Mouse (Mus musculus): ENCODE data around the gene Rad9b. TPM values are rescaled to one million over a fixed set of nuclear protein-coding genes. Genes with fewer than 3 reads are reported as not detected.
A peak's percentile ranks its signal among the peaks of the same experiment; 100 is the strongest.

Gene Rad9b
- polyA plus RNA-seq, 2 experiments = 2.3 to 2.7 TPM

- Histone ChIP-seq H3K27ac (no peak overlapping the region), H3K9me3 (ENCODE audit: control insufficient read depth, low read length) (no peaks in the 10 kb centered on the region), H3K4me2 (ENCODE audit: low read depth) (no peak overlapping the region), H3K4me3 (ENCODE audit: insufficient read depth in 1 of 2, low read depth in 2 of 2, low read length in 2 of 2) (no peak overlapping the region), H3K4me1 (replicated peaks; ENCODE audit: control insufficient read depth in 2 of 2, insufficient read depth in 2 of 2, low read length in 1 of 2) (no peaks in the 10 kb centered on the region), H3K27me3 (ENCODE audit: control insufficient read depth, insufficient read depth, low read length) (no peaks in the 10 kb centered on the region), H3K9ac (replicated peaks) (no peak overlapping the region), H3K36me3 (replicated peaks; ENCODE audit: control insufficient read depth, insufficient read depth, low read depth) (peaks cover 57% of the 10 kb centered on the region)
- WGBS (ENCODE audit: insufficient replicate concordance) = 81% methylated on average over 18 of the region's 18 CpGs
- DNase-seq (ENCODE audit: low read depth in 3 of 3, low spot score in 3 of 3) (no peak), ATAC-seq (ENCODE audit: insufficient read depth) (no peak)
- TF ChIP-seq EP300 (IDR thresholded peaks at IDR 0.05; ENCODE audit: low read depth) (no peak), CTCF (IDR thresholded peaks at IDR 0.05; ENCODE audit: low read depth) (no peak)
Observed at GRCm38 (mm10) chr5:122400628-122401302, 46.7 kb upstream of the Rad9b start.

DNA sequence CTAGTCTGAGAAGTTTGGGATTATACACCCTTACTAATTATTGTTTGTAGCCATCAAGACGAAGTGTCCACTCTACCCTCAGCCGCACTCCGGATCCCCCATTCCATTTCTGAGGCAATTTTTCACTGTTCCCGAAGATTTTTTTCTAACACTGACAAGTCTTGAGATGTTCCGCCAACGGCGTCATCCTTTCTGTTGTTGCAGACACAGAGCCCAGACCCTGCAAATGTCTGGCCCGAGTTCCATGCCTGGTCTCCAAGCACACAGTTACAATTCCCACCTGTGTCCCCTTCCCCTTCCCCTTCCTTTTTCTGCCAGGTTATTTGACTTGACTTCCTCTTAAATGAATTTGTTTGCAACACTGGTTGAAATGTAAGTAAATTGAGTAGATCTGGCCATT, 45.8 kb upstream of the Rad9b start:
- Histone ChIP-seq H3K27ac (no peak overlapping the region), H3K4me2 (ENCODE audit: low read depth) (no peak overlapping the region), H3K27me3 (ENCODE audit: control insufficient read depth, insufficient read depth, low read length) (no peaks in the 10 kb centered on the region), H3K9ac (replicated peaks) (no peak overlapping the region), H3K4me1 (replicated peaks; ENCODE audit: control insufficient read depth in 2 of 2, insufficient read depth in 2 of 2, low read length in 1 of 2) (no peaks in the 10 kb centered on the region), H3K36me3 (replicated peaks; ENCODE audit: control insufficient read depth, insufficient read depth, low read depth) (peaks cover 48% of the 10 kb centered on the region), H3K9me3 (ENCODE audit: control insufficient read depth, low read length) (no peaks in the 10 kb centered on the region), H3K4me3 (ENCODE audit: insufficient read depth in 1 of 2, low read depth in 2 of 2, low read length in 2 of 2) (no peak overlapping the region)
- no peak for DNase-seq (ENCODE audit: low read depth in 3 of 3, low spot score in 3 of 3)
- WGBS (ENCODE audit: insufficient replicate concordance) = 81% methylated on average over 8 of the region's 8 CpGs
- TF ChIP-seq EP300 (IDR thresholded peaks at IDR 0.05; ENCODE audit: low read depth) = no peak
- TF ChIP-seq CTCF (IDR thresholded peaks at IDR 0.05; ENCODE audit: low read depth) = no peak
- no peak for ATAC-seq (ENCODE audit: insufficient read depth)

- Histone ChIP-seq H3K36me3 (replicated peaks; ENCODE audit: control insufficient read depth, insufficient read depth, low read depth) (peaks cover 26% of the 10 kb centered on the region), H3K9me3 (ENCODE audit: control insufficient read depth, low read length) (no peaks in the 10 kb centered on the region), H3K27me3 (ENCODE audit: control insufficient read depth, insufficient read depth, low read length) (no peaks in the 10 kb centered on the region), H3K4me1 (replicated peaks; ENCODE audit: control insufficient read depth in 2 of 2, insufficient read depth in 2 of 2, low read length in 1 of 2) (peaks cover 6 to 9% of the 10 kb centered on the region in 2 experiments), H3K4me2 (ENCODE audit: low read depth) (no peak overlapping the region), H3K9ac (replicated peaks) (no peak overlapping the region), H3K4me3 (ENCODE audit: insufficient read depth in 1 of 2, low read depth in 2 of 2, low read length in 2 of 2) (no peak overlapping the region), H3K27ac (no peak overlapping the region)
- TF ChIP-seq CTCF (IDR thresholded peaks at IDR 0.05; ENCODE audit: low read depth) (no peak), EP300 (IDR thresholded peaks at IDR 0.05; ENCODE audit: low read depth) (no peak)
- ATAC-seq (ENCODE audit: insufficient read depth) (no peak), DNase-seq (ENCODE audit: low read depth in 3 of 3, low spot score in 3 of 3) (no peak)
- 82% methylated on average over 8 of the region's 8 CpGs for WGBS (ENCODE audit: insufficient replicate concordance)
Observed at GRCm38 (mm10) chr5:122397495-122397894, 43.5 kb upstream of the Rad9b start.

- Histone ChIP-seq H3K4me3 (ENCODE audit: insufficient read depth in 1 of 2, low read depth in 2 of 2, low read length in 2 of 2) (no peak overlapping the region), H3K4me2 (ENCODE audit: low read depth) (no peak overlapping the region), H3K27ac (no peak overlapping the region), H3K4me1 (replicated peaks; ENCODE audit: control insufficient read depth in 2 of 2, insufficient read depth in 2 of 2, low read length in 1 of 2) (peaks cover 8 to 10% of the 10 kb centered on the region in 2 experiments), H3K9me3 (ENCODE audit: control insufficient read depth, low read length) (no peaks in the 10 kb centered on the region), H3K9ac (replicated peaks) (no peak overlapping the region), H3K36me3 (replicated peaks; ENCODE audit: control insufficient read depth, insufficient read depth, low read depth) (peaks cover 21% of the 10 kb centered on the region), H3K27me3 (ENCODE audit: control insufficient read depth, insufficient read depth, low read length) (no peaks in the 10 kb centered on the region)
- ATAC-seq (ENCODE audit: insufficient read depth) = no peak; the same call in 1 of the 2 replicates
- WGBS (ENCODE audit: insufficient replicate concordance) = 62% methylated on average over 10 of the region's 10 CpGs
- TF ChIP-seq CTCF (IDR thresholded peaks at IDR 0.05; ENCODE audit: low read depth) = no peak
- no peak for DNase-seq (ENCODE audit: low read depth in 3 of 3, low spot score in 3 of 3)
Observed at GRCm38 (mm10) chr5:122396791-122397190, 42.8 kb upstream of the Rad9b start.

DNA sequence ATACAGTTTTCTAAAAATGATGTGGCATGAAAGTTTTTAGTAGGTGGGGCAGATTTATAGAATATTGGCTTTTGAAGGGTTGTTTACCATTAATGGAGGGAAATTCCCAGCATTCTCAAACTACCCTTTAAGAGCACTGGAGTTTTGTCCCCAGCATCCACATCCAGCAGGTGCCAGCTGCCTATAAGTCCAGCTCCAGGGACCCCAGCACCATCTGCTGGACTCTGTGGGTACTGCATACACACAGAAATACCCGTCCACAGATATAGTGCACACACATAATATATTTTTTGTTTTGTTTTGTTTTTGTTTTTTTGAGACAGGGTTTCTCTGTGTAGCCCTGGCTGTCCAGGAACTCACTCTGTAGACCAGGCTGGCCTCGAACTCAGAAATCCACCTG, 39.9 kb upstream of the Rad9b start:
- H3K4me2 ChIP-seq (ENCODE audit: low read depth) = no peak overlapping the region
- H3K9me3 ChIP-seq (ENCODE audit: control insufficient read depth, low read length) = no peaks in the 10 kb centered on the region
- TF ChIP-seq EP300 (IDR thresholded peaks at IDR 0.05; ENCODE audit: low read depth) = no peak
- peak; percentile 90 for TF ChIP-seq CTCF (IDR thresholded peaks at IDR 0.05; ENCODE audit: low read depth)
- no peak overlapping the region for H3K4me3 ChIP-seq (ENCODE audit: insufficient read depth in 1 of 2, low read depth in 2 of 2, low read length in 2 of 2)
- no peak for ATAC-seq (ENCODE audit: insufficient read depth)
- WGBS (ENCODE audit: insufficient replicate concordance) = 31% methylated on average over 2 of the region's 2 CpGs
- no peaks in the 10 kb centered on the region for H3K27me3 ChIP-seq (ENCODE audit: control insufficient read depth, insufficient read depth, low read length)
- peaks cover 13% of the 10 kb centered on the region for H3K36me3 ChIP-seq (replicated peaks; ENCODE audit: control insufficient read depth, insufficient read depth, low read depth)
- H3K9ac ChIP-seq (replicated peaks) = no peak overlapping the region
- H3K27ac ChIP-seq = no peak overlapping the region
- H3K4me1 ChIP-seq (replicated peaks; ENCODE audit: control insufficient read depth in 2 of 2, insufficient read depth in 2 of 2, low read length in 1 of 2) = peaks cover 8 to 10% of the 10 kb centered on the region in 2 experiments
- peak; percentile 58 to 66 (median 59) for DNase-seq (ENCODE audit: low read depth in 3 of 3, low spot score in 3 of 3)
